Comparison of ENCODE assay signal across 17 mouse cellular contexts in genomic region chr7:144933336-144933735, GRCm38 (mm10). TPM values are rescaled to one million over a fixed set of nuclear protein-coding genes. Genes with fewer than 3 reads are reported as not detected.
DNase-seq lines count a peak whose midpoint lies in the region; ATAC-seq and TF ChIP-seq lines count a peak whose summit lies in the region.
"Had no signal": no experiment of that assay in that cellular context is flagged by ENCODE, and none has a peak within 500 bp of the region (broad histone marks: within the 10 kb centered on the region; RNA-seq: fewer than 3 reads in every experiment).

No protein-coding gene starts in this region.

- 80% methylated on average over 3 of the region's 3 CpGs for WGBS in kidney, embryonic 16.5 days

- TF ChIP-seq CTCF in gastrocnemius, adult 2 months (IDR thresholded peaks at IDR 0.05) = no peak
- no peak for TF ChIP-seq CTCF in layer of hippocampus, adult 2 months (conservative IDR thresholded peaks at IDR 0.05)

- no peak for ATAC-seq in kidney, embryonic 16.5 days (ENCODE audit: low FRiP score, low TSS enrichment)
- ATAC-seq: liver, embryonic 12.5 days; lung, postnatal 0 days had no signal

- H3K9ac ChIP-seq in kidney, embryonic 16.5 days (replicated peaks; ENCODE audit: low read length) = no peak overlapping the region
- H3K9ac ChIP-seq: embryonic facial prominence, embryonic 13.5 days; liver, embryonic 12.5 days had no signal

- peaks cover 68% of the 10 kb centered on the region for H3K36me3 ChIP-seq in kidney, embryonic 16.5 days (ENCODE audit: insufficient read depth, low read length)

- peak; percentile 59 for DNase-seq in gastrocnemius, adult 2 months
- no peak for DNase-seq in gastrocnemius, postnatal 4 days (ENCODE audit: low spot score in 2 of 2)
- DNase-seq in kidney, adult 11 months = peak; percentile 76
- peak; percentile 23 for DNase-seq in adrenal gland, postnatal 25 days
- peak; percentile 60 to 84 for DNase-seq in kidney, postnatal 25 days
- DNase-seq in layer of hippocampus, adult 2 months (ENCODE audit: low spot score in 2 of 2) = no peak
- no peak for DNase-seq in testis, postnatal 10 days (ENCODE audit: low spot score)
- DNase-seq: right cerebral cortex, postnatal 14 days had no signal

- H3K4me1 ChIP-seq in kidney, embryonic 16.5 days (ENCODE audit: insufficient read depth, low read length) = peaks cover 22% of the 10 kb centered on the region

- no peak overlapping the region for H3K27ac ChIP-seq in gastrocnemius, adult 2 months
- no peak overlapping the region for H3K27ac ChIP-seq in kidney, embryonic 16.5 days (ENCODE audit: low read length)
- H3K27ac ChIP-seq in layer of hippocampus, adult 2 months = no peak overlapping the region
- H3K27ac ChIP-seq: embryonic facial prominence, embryonic 13.5 days; liver, embryonic 12.5 days had no signal

- no peaks in the 10 kb centered on the region for H3K9me3 ChIP-seq in kidney, embryonic 16.5 days (ENCODE audit: low read length)
- H3K9me3 ChIP-seq: embryonic facial prominence, embryonic 13.5 days; G1E; liver, embryonic 12.5 days had no signal

- intact Hi-C loops in gastrocnemius, adult 2 months (cut with DNase I) = no loop called here

- H3K27me3 ChIP-seq in kidney, embryonic 16.5 days (ENCODE audit: insufficient read depth, low read length) = no peaks in the 10 kb centered on the region

- H3K4me2 ChIP-seq in kidney, embryonic 16.5 days (replicated peaks; ENCODE audit: low read depth, low read length) = no peak overlapping the region
- H3K4me2 ChIP-seq: embryonic facial prominence, embryonic 13.5 days; liver, embryonic 12.5 days had no signal

- H3K4me3 ChIP-seq in gastrocnemius, adult 2 months = no peak overlapping the region
- no peak overlapping the region for H3K4me3 ChIP-seq in kidney, embryonic 16.5 days (ENCODE audit: low read length)
- no peak overlapping the region for H3K4me3 ChIP-seq in layer of hippocampus, adult 2 months
- H3K4me3 ChIP-seq: embryonic facial prominence, embryonic 13.5 days; liver, embryonic 12.5 days had no signal

RNA-seq across cellular contexts. Expression of gene Ccnd1, which starts 6.4 kb away (rescaled TPM):
- 1 to 10 TPM; 1.6 to 5.2 TPM for total RNA-seq in gastrocnemius, adult 2 months (2021)
- 10 to 100 TPM; 82.7 to 84.8 TPM for total RNA-seq in gastrocnemius, postnatal 4 days (2021)
- 185 and 234 TPM in 2 replicates for polyA plus RNA-seq in kidney, embryonic 16.5 days (2015; fragmentation: Nextera tagmentation; extraction: Ambion mirVana)
- total RNA-seq in adrenal gland, postnatal 25 days (2021) = 111 and 117 TPM in 2 replicates
- total RNA-seq in layer of hippocampus, adult 2 months (2021) = 10 to 100 TPM; 43.7 to 48.3 TPM
- polyA plus RNA-seq: G1E had no signal

RNA-seq across cellular contexts. Expression of gene LTO1, which starts 18.4 kb away (rescaled TPM):
- total RNA-seq in gastrocnemius, adult 2 months (2021) = 1 to 10 TPM; 8.1 to 9.9 TPM
- total RNA-seq in gastrocnemius, postnatal 4 days (2021) = 10 to 100 TPM; 18.4 TPM
- 31.4 and 33.7 TPM in 2 replicates for polyA plus RNA-seq in kidney, embryonic 16.5 days (2015; fragmentation: Nextera tagmentation; extraction: Ambion mirVana)
- total RNA-seq in adrenal gland, postnatal 25 days (2021) = 18.7 and 27.1 TPM in 2 replicates
- total RNA-seq in layer of hippocampus, adult 2 months (2021) = 10 to 100 TPM; 26.2 to 33.8 TPM

RNA-seq across cellular contexts. Expression of gene Fgf15, which starts 37.0 kb away (rescaled TPM):
- not detected for total RNA-seq in gastrocnemius, adult 2 months (2021)
- total RNA-seq in gastrocnemius, postnatal 4 days (2021) = not detected
- polyA plus RNA-seq in kidney, embryonic 16.5 days (2015; fragmentation: Nextera tagmentation; extraction: Ambion mirVana) = 2.9 and 3.1 TPM in 2 replicates
- total RNA-seq in adrenal gland, postnatal 25 days (2021) = not detected in 2 replicates
- not detected for total RNA-seq in layer of hippocampus, adult 2 months (2021)
- total RNA-seq: layer of hippocampus, adult 8-10 months; monocyte, adult 5-6 weeks; neutrophil, adult 5-6 weeks had no signal
- polyA plus RNA-seq: heart, postnatal 0 days; liver, embryonic 12.5 days; lung, postnatal 0 days had no signal

Comparison
In these comparisons a context has a peak if more than half of its experiments do, and no peak if none do; other contexts are left out.
1. DNase-seq: peak in gastrocnemius, adult 2 months (single experiment), kidney, adult 11 months (single experiment), adrenal gland, postnatal 25 days (single experiment) and kidney, postnatal 25 days (2 of 2); none in gastrocnemius, postnatal 4 days (0 of 2), layer of hippocampus, adult 2 months (0 of 2) and testis, postnatal 10 days (single experiment).
2. RNA of gene Ccnd1, which starts 6.4 kb away (total RNA-seq): 111 to 117 TPM in adrenal gland, postnatal 25 days, 82.7 to 84.8 TPM in gastrocnemius, postnatal 4 days and 43.7 to 48.3 TPM in layer of hippocampus, adult 2 months; 1.6 to 5.2 TPM in gastrocnemius, adult 2 months; every median in the first group is over 4 times any median in the second.